Mouse (Mus musculus) hematopoietic stem cell, adult 5-6 weeks (primary cell): ENCODE measurements at regions not wholly inside any gene's neighbourhood (a gene's known extent, or its start where the extent isn't known, plus 50 kb on each side); places are given as distances from the start of the nearest gene placed in this dataset.
A peak's percentile ranks its signal among the peaks of the same experiment; 100 is the strongest.

Source experiments
- ATAC-seq, 2 experiments: fragments of 125-278 bp in 1 of 2; replicated peaks in 1 of 2; 2 replicates each; pipeline ENCODE4 v1.8.0; 2016 to 2017; ENCODE audit warnings: inconsistent platforms in 2 of 2, mild to moderate bottlenecking in 2 of 2, moderate number of reproducible peaks in 2 of 2, low read depth in 1 of 2, moderate TSS enrichment in 1 of 2; ENCODE audit not compliant: low FRiP score in 2 of 2, poor library complexity in 2 of 2, severe bottlenecking in 2 of 2, insufficient read depth in 1 of 2, low TSS enrichment in 1 of 2

DNA sequence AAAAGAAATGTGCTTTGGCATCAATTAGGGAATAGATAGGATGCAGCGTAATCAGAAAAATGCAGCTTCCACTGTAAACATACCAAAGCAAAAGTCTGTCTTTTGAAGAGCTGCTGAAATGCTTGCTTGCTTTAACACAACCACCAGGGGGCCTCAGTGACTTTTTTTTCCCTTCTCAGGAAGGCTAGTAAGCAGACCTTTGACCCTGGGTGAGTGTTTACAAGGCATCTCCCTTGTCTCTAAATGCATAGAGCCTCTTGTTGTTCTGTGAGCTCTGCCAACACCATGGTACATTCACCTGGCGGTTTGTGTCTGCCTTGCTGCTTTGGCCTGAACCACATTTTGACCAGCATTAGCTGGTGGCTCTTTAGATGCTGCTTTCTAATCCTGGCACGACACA is 191.9 kb upstream of the C9orf72 start:
- ATAC-seq = peak; percentile 39 to 46; a peak in 2 of 4 replicates

DNA sequence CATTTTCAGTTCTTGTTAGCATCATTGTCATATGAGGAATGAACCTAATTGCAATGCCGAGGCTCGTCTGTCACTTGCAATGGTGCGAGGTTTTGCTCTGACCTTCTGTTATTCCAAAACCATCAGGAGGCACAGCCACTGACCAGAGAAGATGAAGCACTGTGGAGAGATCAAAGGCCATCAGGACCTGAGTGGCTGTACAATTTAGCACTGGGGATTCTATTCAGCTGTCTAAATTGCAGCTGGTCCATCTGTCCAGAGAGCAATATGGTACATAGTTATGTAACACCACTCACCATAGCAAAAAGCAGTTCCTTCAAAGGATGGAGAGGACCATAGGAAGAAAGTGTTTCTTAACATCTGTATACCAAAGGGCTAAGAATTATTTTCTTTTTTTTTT is 187.5 kb upstream of the C9orf72 start:
- ATAC-seq = no peak

DNA sequence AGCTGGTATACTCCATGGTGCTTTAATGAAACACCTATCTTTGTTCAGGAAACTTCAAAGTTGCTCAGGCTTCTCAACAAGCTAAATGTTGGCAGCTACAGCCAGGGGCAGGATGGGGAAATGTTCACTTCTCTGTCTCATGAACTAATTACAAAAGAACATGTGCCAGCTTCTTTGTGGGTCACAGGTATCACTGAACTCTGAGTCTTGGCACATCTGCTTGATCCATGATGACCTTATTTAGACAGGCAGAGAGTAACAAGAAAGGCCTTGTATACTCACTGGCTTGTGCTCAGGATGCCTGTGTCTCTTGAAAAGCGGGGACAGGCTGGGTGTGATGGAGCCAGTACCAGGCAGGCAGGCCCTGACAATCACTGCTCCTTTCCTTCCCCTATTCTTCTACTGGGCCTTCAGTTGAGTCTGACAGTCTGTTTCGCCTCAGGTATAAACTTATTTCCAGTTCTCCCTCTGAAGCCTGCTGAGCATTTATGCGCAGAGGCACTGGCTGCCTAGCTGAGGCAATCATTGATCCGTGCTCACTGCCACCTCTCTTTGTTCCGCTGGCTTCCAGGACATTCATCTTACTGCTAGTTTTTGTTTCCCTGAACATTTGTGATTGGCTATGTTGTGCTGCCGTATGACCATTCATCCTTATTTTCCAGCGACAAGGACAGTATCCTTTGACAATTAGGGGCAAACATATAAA is 179.5 kb upstream of the C9orf72 start:
- ATAC-seq = no peak

DNA sequence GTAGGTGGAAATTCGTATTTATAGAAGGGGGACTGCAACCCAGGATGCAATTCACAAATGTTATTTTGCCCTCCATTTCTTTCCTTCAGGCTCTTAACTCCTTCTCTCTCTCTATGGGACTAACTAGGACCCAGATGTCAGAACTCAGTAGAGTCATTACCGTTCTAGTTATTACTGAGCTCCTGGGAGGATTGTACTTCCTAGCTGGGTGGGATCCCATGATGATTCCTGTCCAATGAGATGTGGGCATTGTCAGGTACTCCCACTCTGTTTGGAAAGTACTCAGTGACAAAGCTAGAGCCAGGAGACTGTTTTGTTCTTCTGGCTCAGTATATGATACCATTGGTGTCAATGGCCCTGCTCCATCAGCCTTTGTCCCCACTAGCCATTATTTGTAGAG is 178.1 kb upstream of the C9orf72 start:
- no peak for ATAC-seq

DNA sequence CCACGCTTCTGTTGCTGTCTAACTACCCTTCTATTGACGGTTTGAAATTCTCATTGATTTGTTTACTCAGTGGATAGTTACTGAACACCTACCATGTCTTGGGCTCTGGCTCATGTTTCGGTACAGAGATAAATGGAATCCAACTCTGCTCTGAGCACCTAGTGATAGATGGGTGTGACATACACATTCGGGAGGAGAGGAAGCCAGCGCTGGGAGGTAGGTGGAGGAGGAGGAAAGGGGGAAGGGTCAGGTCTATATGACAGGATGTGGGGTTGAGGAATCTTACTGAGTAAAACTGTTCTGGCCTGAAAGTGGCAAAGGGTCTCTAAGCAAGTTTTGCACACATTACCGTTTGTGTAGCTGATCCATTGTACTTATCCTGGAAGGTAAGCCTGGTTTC is 177.6 kb upstream of the C9orf72 start:
- no peak for ATAC-seq

DNA sequence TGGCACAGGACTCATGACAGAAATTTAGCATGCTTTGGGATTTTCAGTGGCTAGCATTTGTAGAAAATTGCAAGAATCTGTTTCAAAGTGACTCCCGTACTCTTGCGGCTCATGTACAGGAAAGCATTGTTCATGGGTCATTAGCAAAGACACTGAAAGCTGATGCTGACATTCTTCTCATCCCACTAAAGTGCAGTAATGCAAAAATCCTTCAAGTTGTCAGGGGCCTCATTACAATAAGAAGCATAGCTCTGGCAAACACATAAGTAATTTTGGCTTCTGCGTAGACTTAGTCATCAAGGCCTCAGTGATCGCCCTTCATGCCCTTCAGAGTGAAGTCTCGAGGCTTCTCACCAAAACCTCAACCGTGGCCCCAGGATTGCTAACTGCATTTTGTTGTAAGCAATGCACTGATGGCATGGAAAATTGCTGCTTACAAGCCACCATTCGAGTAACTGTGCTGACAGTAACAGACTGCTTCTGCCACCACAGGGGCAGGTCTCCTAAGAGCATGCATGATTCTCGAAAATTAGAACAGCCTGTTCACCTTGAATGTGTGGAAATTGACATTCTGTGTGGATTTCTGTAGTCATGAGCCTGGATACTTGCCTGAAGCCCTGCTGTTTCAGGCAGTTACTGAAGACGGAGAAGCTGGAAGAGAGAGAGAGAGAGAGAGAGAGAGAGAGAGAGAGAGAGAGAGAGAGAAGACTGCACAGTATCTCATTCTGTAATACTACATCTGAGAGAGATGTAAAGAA is 176.6 kb upstream of the C9orf72 start:
- ATAC-seq = no peak

DNA sequence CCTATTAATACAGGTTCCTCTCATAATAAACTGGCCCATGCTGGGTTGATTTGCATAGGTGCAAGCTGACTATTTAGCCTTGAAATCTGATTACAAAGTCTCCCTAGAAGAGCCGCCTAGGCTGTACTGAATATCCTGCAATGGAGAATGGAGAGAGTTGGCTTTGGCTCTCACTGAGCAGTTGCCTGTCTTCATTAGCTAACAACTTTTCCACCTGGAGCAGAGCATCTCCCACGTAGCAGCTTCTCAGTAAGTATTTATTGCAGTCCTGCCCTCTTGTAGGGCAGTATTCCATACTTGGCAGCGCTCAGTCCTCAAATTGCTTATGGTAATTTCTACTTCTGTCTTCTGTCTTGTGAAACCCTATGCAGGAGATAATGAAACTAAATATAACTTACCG is 175.8 kb upstream of the C9orf72 start:
- no peak for ATAC-seq

DNA sequence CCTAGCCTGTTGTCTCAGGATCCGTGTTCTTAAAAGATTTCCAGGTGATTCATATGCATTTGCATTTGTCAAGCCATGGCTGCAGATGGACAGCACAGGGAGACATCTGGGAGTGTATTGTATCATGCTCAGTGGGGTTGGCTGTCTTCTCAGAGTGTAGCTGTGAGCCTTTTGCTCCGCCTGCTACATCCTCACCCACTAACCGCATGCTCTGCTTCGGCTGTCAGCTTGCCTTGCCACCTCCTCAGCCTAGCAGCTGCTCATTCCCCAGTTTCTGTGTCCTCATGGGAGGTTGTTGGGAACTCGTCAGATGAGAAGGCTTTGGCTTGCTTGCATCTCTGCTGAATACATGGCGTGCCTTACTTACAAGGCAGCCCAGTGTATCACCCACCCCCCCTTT is 174.5 kb upstream of the C9orf72 start:
- ATAC-seq = no peak

DNA sequence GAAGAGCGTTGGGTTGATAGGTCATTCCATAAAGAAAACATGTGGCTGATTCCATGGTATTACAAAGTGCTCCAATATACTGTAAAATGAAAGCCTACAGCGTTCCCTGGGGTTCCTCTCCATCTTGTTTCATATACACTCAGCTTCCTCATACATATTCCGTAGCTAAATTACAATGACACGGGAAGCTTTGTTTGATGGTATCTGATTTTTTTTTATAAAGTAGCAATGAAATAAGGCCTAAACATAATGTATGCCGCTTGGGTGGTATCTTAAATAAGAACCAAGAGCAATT is 169.6 kb upstream of the C9orf72 start:
- ATAC-seq = no peak

DNA sequence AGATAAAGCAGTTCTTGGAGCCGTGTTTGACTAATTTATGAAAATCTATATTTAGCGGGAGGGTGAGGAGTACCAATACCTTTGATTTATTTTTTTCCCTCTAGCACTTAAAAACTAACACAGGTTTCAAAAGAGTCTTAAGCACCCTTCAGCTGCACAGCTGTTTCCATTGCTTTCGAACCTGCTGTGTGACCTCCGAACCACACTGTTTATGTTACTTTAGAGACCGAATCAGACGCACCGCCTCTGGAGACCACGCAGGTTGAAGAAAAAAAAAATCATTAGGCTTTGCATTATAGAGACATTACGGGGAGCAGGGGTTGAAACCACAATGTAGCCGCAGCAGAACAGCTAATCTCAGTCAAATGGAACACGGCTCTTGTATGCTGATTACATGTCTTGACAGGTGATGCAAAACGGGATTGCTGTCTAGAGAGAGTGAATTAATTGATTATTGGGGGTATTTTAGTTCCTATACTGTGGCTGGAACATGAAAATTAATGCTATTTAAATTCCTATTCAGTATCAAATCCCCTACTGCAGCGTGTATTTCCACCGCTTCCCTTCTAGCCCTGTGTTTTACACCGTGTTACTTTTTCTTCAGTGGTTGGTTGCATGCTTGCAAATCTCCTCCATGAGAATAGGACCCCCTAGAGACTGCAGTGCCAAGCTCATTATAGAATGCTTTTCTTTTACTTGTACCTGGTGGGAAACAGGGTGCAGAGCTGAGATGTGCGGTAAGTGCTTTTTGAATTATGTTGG is 169.0 kb upstream of the C9orf72 start:
- ATAC-seq = no peak

DNA sequence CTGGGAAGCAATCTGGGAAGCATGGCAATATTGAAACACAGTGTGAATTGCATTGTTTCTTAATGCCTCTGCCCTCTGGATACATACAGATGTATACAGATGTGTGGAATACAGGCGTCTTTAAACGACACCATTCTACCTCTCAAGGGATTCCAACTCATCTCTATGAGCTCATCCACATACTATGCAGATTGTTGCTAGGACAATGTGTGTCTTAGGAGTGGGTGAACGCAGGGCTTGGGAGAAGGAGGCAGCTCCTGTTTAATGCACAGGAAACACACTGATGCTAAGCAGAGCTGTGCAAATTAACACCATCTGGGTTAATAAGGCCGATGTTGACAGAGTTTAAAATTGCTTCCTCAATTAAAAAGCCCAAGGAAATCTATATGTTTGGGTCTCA is 149.8 kb upstream of the C9orf72 start:
- no peak for ATAC-seq

DNA sequence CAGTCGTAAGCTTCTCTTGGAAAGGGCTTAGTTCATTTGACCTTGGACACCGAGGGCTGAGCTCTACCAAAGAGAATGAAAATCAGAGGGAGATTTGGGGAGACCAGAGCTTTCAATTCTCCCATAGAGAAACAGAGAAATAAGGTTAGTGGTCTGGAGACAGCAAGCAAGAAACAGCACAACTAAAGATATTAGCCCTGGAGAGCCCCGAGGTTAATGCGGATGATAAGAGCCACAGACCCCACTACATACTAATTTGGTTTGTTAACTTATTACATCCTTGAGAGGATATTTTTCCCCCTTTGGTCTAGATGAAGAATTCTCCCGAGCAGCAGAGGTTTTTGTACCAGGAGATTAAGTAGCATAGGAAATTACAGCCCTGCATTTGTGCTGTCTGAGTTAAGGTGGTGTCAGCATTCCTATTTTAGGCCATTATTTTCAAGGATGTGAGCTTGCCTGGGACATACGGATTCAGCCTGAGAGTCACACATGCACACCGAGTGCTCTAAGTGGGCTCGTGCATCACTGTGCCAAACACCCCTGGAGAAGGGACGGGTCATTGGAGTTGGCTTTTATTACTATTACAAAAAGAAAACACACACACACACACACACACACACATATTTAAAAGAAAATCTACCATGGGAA is 147.4 kb upstream of the C9orf72 start:
- no peak for ATAC-seq

DNA sequence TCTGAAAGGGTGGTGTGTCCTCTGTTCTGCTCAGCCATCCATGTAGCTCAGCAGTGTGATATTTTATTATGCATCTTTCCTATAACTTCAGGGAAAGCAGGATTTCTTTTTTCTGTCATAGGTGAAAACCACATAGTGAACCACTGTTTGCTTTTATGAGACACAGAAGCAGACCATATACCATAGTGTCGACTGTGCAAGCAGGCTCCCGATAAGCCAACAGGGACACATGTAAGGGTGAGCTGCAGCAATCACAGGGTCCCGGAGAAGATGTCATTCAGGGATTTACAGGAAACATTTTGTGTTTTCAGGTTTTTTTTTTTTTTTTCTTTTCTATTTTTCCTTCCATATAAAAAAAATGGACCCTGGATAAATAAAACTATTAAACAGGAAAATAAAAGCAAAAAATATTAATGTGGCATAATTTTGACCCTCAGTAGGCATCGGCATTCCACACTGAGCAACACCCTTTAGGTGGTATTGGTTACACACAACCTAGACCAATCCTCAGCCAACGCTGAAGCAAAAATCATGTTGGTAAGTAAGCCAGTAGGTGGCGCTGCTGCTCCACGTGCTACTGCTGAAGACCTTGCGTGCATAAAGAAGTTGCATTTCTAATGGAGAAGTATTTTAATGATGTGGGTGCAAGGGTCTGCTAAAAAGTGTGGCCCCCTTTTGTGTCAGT is 146.7 kb upstream of the C9orf72 start:
- ATAC-seq = peak; percentile 88 to 97

DNA sequence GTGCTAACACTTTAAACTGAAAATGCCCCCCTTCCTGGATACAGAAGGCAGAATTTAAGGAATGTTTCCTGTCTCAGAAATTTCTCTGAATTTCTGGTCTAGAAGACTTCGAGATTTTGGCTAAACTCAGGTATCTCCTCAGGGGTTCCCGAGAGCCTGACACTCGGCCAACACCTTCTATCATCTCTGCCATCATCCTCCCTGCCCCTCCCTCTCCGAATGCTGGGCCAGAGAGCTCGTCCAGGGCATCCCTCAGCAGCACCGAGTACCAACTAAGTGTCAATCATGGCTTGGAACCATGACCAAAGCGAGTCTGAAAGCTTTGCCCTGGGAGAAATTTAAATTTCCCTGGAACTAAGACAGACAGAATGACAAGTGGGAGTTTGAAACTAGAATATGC is 138.2 kb upstream of the C9orf72 start:
- ATAC-seq = no peak

DNA sequence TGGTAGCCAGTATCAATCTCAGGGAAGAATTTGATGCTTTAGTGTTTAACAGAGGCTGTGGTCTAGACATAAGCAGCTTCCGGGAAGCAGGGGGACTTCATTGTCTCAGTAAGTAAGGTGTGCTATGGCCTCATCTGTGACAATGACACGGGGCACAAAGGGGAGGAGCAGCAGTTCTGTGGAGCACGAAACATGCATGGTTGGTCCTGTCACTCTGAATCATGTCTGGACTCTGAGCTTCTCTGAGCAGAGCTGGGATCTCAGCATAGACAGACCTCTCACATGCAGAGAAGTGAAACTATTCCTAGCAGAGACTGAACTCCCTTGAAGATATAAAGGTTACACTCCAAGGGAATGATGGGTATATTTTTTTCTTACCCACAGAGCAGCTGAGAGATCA is 136.2 kb upstream of the C9orf72 start:
- ATAC-seq = no peak

DNA sequence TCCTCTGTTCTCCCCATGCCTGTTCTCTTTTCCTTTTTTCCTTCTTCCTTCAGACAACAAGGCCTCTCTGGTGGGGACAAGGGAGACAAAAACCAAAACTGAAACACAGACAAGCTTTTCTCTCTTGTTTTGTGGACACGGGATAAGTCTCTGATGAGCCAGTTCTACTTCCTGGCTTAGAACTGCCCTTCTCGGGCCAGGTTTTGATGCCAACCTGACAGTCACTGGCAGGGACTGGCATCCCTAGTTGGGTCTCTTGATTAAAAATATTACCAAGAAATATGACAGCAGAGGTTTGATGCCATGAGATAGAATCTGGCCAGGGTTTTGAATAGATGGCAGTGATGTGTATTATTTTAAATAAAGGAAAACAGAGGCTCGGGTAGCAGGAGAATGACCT is 133.4 kb upstream of the C9orf72 start:
- ATAC-seq = no peak

DNA sequence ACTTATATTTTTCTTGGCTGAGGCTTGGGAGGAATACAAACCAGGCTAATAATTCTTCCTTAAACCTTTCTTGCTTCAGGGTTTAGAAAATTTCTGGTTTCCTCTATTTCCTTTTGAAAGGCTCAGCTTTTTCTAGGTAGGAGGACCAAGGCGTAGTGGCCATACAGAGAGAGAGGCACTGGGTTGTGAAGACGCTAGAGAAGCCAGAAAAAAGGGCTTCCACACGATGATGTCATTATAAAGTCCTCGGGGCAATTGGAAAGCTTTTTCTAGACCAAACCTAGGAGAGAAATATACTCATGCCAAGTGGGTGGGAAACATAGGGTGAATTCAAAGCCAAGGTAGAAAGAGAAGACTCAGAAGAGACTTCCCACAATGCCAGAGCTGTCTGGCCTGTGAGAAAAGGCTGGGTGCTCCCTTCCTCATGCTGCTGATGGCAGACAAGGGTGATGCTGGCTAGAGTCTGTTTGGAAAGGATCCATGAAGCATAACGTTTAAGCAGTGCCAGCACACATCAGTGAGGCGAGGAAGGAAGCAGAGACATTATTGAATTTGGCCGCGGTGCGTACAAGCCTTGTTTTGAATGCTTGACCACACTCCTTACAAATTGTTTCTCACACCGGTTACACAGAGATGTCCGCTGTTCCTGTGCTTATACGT is 131.1 kb upstream of the C9orf72 start:
- ATAC-seq = no peak
